Mouse (Mus musculus) forebrain, embryonic 14.5 days (tissue): Measurements from ENCODE around the gene Fkbp3. TPM values are rescaled to one million over a fixed set of nuclear protein-coding genes. Genes with fewer than 3 reads are reported as not detected.

Experiments used
- ATAC-seq: fragments of 200-750 bp; cut with Nextera tagmentation; 2 replicates; pipeline ENCODE4 v1.8.0; 2017; ENCODE audit warnings: mild to moderate bottlenecking, moderate library complexity
- DNase-seq: peaks from one replicate; pipeline ENCODE4 v3.0.0-alpha.2; 2015; ENCODE audit warnings: low spot score
- H3K27ac ChIP-seq: fragments of 300-500 bp; sonication (generic); 2 replicates; pipeline ENCODE4 v1.5.1; 2014; ENCODE audit warnings: low read depth, mild to moderate bottlenecking, control low read depth, low read length, moderate library complexity
- H3K27me3 ChIP-seq: fragments of 300-500 bp; sonication (generic); replicated peaks from 2 replicates; pipeline ENCODE4 v1.6.1; 2014; ENCODE audit warnings: low read length, control low read depth, mixed read lengths; ENCODE audit not compliant: control insufficient read depth, insufficient read depth
- H3K36me3 ChIP-seq: fragments of 300-500 bp; sonication (generic); 2 replicates; pipeline ENCODE4 v1.6.1; 2014; ENCODE audit warnings: low read length, control low read depth; ENCODE audit not compliant: control insufficient read depth, insufficient read depth
- H3K4me1 ChIP-seq: fragments of 300-500 bp; sonication (generic); 2 replicates; pipeline ENCODE4 v1.6.1; 2014; ENCODE audit warnings: antibody characterized with exemption, low read length, control low read depth; ENCODE audit not compliant: control insufficient read depth, insufficient read depth
- H3K4me2 ChIP-seq: fragments of 300-500 bp; sonication (generic); 2 replicates; pipeline ENCODE4 v1.6.1; 2014; ENCODE audit warnings: mild to moderate bottlenecking, control low read depth, low read length
- H3K4me3 ChIP-seq: fragments of 300-500 bp; sonication (generic); 2 replicates; pipeline ENCODE4 v1.5.1; 2014; ENCODE audit warnings: low read depth, low read length, control low read depth
- H3K9ac ChIP-seq: fragments of 300-500 bp; sonication (generic); 2 replicates; pipeline ENCODE4 v1.6.1; 2014; ENCODE audit warnings: mild to moderate bottlenecking, low read length, control low read depth, moderate library complexity
- H3K9me3 ChIP-seq: fragments of 300-500 bp; sonication (generic); replicated peaks from 2 replicates; pipeline ENCODE4 v1.6.1; 2016; ENCODE audit warnings: low read length, control low read depth, mixed read lengths; ENCODE audit not compliant: control insufficient read depth
- WGBS: fragments of 180-500 bp; shearing (Covaris S2); extraction: QIAGEN DNeasy Blood & Tissue Kit; methylation state at CpG from one replicate; pipeline ENCODE4 v1.1.7; 2014; 5-methylcytosine and 5-hydroxymethylcytosine counted together
- polyA plus RNA-seq: library from polyadenylated mRNA; unstranded; fragments of >200 nt; fragmentation: Nextera tagmentation; extraction: Ambion mirVana; gene quantifications from 2 replicates; pipeline ENCODE4 v1.2.1, GENCODE M21; 2014

Fkbp3 gene
- polyA plus RNA-seq, 1 experiment from 2014 or later = 466 TPM

- no peaks in the 10 kb centered on the region for H3K27me3 ChIP-seq
- DNase-seq (no peak), ATAC-seq (no peak)
- H3K4me3 ChIP-seq = no peak overlapping the region
- H3K9ac ChIP-seq = no peak overlapping the region
- H3K27ac ChIP-seq = no peak overlapping the region
- H3K9me3 ChIP-seq = no peaks in the 10 kb centered on the region
- H3K4me2 ChIP-seq = no peak overlapping the region
- no peaks in the 10 kb centered on the region for H3K4me1 ChIP-seq
- peaks cover 36% of the 10 kb centered on the region for H3K36me3 ChIP-seq
These were observed 25.0 kb downstream of the Fkbp3 start for GRCm38 (mm10) chr12:65048799-65049198.

- 0 out of 2 replicates have a peak, but pooled peaks cover 9% of the 10 kb centered on the region for H3K36me3 ChIP-seq
- WGBS = 46% methylated on average over 4 of the region's 4 CpGs
- H3K9me3 ChIP-seq = no peaks in the 10 kb centered on the region
- no peak for DNase-seq
- no peak overlapping the region for H3K27ac ChIP-seq
- peak overlapping the region; percentile 94 for H3K4me3 ChIP-seq
- H3K4me2 ChIP-seq = peak overlapping the region; percentile 63
- peak overlapping the region; percentile 93; the same call in 1 of the 2 replicates for H3K9ac ChIP-seq
- ATAC-seq = no peak
- H3K27me3 ChIP-seq = no peaks in the 10 kb centered on the region
- H3K4me1 ChIP-seq = peaks cover 22% of the 10 kb centered on the region
These were observed 36.3 kb downstream of the Fkbp3 start for GRCm38 (mm10) chr12:65037546-65037937.

GRCm38 (mm10) chr12:65036892-65037545 lies 36.8 kb downstream of the Fkbp3 start:
- DNase-seq (peak; percentile 19), ATAC-seq (peak; percentile 5; the same call in 1 of the 2 replicates)
- Histone ChIP-seq H3K27ac (no peak overlapping the region), H3K9me3 (no peaks in the 10 kb centered on the region), H3K27me3 (no peaks in the 10 kb centered on the region), H3K4me2 (peak overlapping the region; percentile 63), H3K9ac (peak overlapping the region; percentile 93), H3K4me3 (peak overlapping the region; percentile 94), H3K36me3 (0 out of 2 replicates have a peak, but pooled peaks cover 9% of the 10 kb centered on the region), H3K4me1 (peaks cover 22% of the 10 kb centered on the region)
- WGBS = 17% methylated on average over 18 of the region's 18 CpGs

- Histone ChIP-seq H3K4me2 (peak within 1 kb of the TSS; percentile 63), H3K27ac (peak within 1 kb of the TSS; percentile 70; the same call in 1 of the 2 replicates), H3K36me3 (0 out of 2 replicates have a peak, but pooled peaks cover 9% of the 10 kb centered on the region), H3K9me3 (no peaks in the 10 kb centered on the region), H3K27me3 (no peaks in the 10 kb centered on the region), H3K4me1 (peaks cover 22% of the 10 kb centered on the region), H3K9ac (peak within 1 kb of the TSS; percentile 93), H3K4me3 (peak within 1 kb of the TSS; percentile 94)
- peak; percentile 95 for DNase-seq
- ATAC-seq = peak; percentile 97
- WGBS = under 1% methylated on average over 61 of the region's 65 CpGs
These were observed 37.5 kb downstream of the Fkbp3 start, which contains the start of gene Prpf39 for GRCm38 (mm10) chr12:65036190-65036870. Gene Prpf39, plus strand, starts transcription at chr12:65036333.

- Histone ChIP-seq H3K4me2 (peak overlapping the region; percentile 63), H3K36me3 (0 out of 2 replicates have a peak, but pooled peaks cover 9% of the 10 kb centered on the region), H3K27me3 (no peaks in the 10 kb centered on the region), H3K9me3 (no peaks in the 10 kb centered on the region), H3K4me3 (peak overlapping the region; percentile 94), H3K9ac (no peak overlapping the region; the same call in 1 of the 2 replicates), H3K4me1 (peaks cover 22% of the 10 kb centered on the region), H3K27ac (no peak overlapping the region)
- no peak for ATAC-seq
- WGBS = 48% methylated on average over 8 of the region's 8 CpGs
- DNase-seq = no peak
These were observed 38.0 kb downstream of the Fkbp3 start for GRCm38 (mm10) chr12:65035839-65036189.

- H3K27me3 ChIP-seq = no peaks in the 10 kb centered on the region
These were observed 51.0 kb downstream of the Fkbp3 start for GRCm38 (mm10) chr12:65022842-65023241.

More at GRCm38 (mm10) chr12:65022842-65023241, 51.0 kb downstream of the Fkbp3 start:
- H3K27ac ChIP-seq = no peak overlapping the region
- ATAC-seq (no peak), DNase-seq (no peak)
- no peak overlapping the region for H3K4me3 ChIP-seq
- no peak overlapping the region for H3K4me2 ChIP-seq
- no peak overlapping the region for H3K9ac ChIP-seq
- H3K4me1 ChIP-seq = no peaks in the 10 kb centered on the region
- WGBS = 96% methylated on average over 6 of the region's 6 CpGs
- no peaks in the 10 kb centered on the region for H3K9me3 ChIP-seq
- H3K36me3 ChIP-seq = peaks cover 8% of the 10 kb centered on the region; the same call in 1 of the 2 replicates

Other genes with a start within 250 kb of the Fkbp3 start
- gene Gm527, start 156.1 kb downstream of the Fkbp3 start, polyA plus RNA-seq = 1.7 and 2.9 TPM in 2 replicates
- 33.5 and 37.2 TPM in 2 replicates for gene Klhl28, start 108.5 kb downstream of the Fkbp3 start, polyA plus RNA-seq
- 20.3 and 27.8 TPM in 2 replicates for gene Togaram1, start 108.2 kb downstream of the Fkbp3 start, polyA plus RNA-seq
- 38.4 and 49.4 TPM in 2 replicates for gene Prpf39, start 37.7 kb downstream of the Fkbp3 start, polyA plus RNA-seq
- 6.6 and 9.7 TPM in 2 replicates for gene Fancm, start 1.6 kb upstream of the Fkbp3 start, polyA plus RNA-seq
- 32.6 and 35.5 TPM in 2 replicates for gene Mis18bp1, start 98.6 kb upstream of the Fkbp3 start, polyA plus RNA-seq
- gene Wdr20rt, start 151.5 kb upstream of the Fkbp3 start, polyA plus RNA-seq = not detected in 2 replicates